Mouse (Mus musculus): Measurements from ENCODE around the gene Ntpcr. TPM values are rescaled to one million over a fixed set of nuclear protein-coding genes. Genes with fewer than 3 reads are reported as not detected.

The Ntpcr gene
- total and polyA plus RNA-seq, 3 experiments: 40.0 to 45.3 TPM; not detected in 1

DNA sequence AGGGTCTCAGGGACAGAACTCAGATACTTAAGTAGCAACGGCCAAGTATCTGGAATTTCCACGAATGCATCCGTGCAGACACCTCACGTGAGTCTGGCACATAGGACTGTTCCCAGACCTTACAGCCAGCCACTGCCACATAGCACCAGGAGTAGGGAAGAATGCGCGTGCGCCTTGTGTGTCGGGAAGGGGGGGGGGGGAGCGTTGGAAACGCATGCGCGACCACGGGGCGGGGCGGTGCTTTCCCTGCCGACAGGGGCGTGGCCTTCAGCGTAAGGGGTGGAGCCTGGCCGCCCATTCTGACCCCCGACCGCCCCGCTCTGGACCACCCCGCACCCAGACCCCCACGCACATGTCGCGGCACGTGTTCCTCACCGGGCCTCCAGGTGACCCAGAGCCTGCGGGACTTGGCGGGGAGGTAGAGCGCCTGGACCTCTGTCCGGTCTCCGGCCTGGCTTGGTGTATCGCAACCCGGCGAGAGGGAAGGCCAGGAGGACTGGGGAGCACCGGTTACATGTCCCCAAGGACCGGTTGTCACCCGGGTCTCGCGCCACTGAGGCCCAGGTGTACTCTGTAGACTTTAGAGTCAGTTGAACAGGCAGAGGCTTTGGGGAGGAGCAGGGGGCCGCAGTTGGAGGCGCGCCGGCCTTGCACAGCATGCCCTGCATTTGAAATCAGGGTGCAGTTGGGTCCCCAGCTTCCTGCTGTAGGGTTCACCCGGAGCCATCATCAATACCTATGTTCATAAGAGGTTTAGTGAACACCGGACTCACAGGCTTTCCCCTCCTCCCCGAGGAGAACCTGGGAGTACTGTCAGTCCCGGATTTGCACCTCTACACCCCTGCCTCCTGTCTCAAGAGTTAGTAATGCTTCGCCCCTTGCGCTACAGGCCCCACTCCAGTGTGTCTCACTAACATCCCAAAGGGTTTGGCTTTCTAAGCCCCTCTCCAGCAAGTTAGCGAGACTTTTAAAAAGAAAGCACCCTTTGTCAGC, 4.5 kb downstream of the Ntpcr start (continued):
- TF ChIP-seq JUND (IDR thresholded peaks at IDR 0.05; ENCODE audit: low read depth, low read length): no peak
- no peak for TF ChIP-seq RAD21 (IDR thresholded peaks at IDR 0.05; ENCODE audit: low read depth, low read length)
- peak; percentile 85 for TF ChIP-seq MXI1 (IDR thresholded peaks at IDR 0.05; ENCODE audit: low read depth, low read length)
- TF ChIP-seq USF2 (IDR thresholded peaks at IDR 0.05; ENCODE audit: borderline replicate concordance in 1 of 2, insufficient read depth in 1 of 2, low read depth in 1 of 2, low read length in 2 of 2): no peak
- no peak for TF ChIP-seq ZKSCAN1 (IDR thresholded peaks at IDR 0.05; ENCODE audit: low read depth, low read length)
- TF ChIP-seq MEF2A (IDR thresholded peaks at IDR 0.05; ENCODE audit: extremely low read depth, insufficient replicate concordance, low read depth, low read length, poor library complexity, severe bottlenecking): no peak
- TF ChIP-seq UBTF (IDR thresholded peaks at IDR 0.05; ENCODE audit: borderline replicate concordance, insufficient read depth, low read depth, low read length): no peak
- TF ChIP-seq POLR2AphosphoS5 (IDR thresholded peaks at IDR 0.05; ENCODE audit: borderline replicate concordance, low read depth, low read length): no peak
- peak; percentile 81; the same call in 1 of the 2 replicates for TF ChIP-seq BHLHE40 (IDR thresholded peaks at IDR 0.05; ENCODE audit: borderline replicate concordance, low read depth, low read length)
- TF ChIP-seq CTCF (IDR thresholded peaks at IDR 0.05 in 2 of 3, conservative IDR thresholded peaks at IDR 0.05 in 1 of 3; ENCODE audit: control insufficient read depth in 1 of 3, insufficient read depth in 1 of 3, low read depth in 2 of 3, low read length in 3 of 3, poor library complexity in 1 of 3, severe bottlenecking in 1 of 3): no peak
- TF ChIP-seq MYB (IDR thresholded peaks at IDR 0.05; ENCODE audit: low read depth, low read length): no peak
- no peak for TF ChIP-seq CHD2 (IDR thresholded peaks at IDR 0.05; ENCODE audit: low read length)
- TF ChIP-seq NELFE (IDR thresholded peaks at IDR 0.05; ENCODE audit: low read depth, low read length): peak; percentile 71
- no peak for TF ChIP-seq SMC3 (IDR thresholded peaks at IDR 0.05; ENCODE audit: low read depth, low read length)
- TF ChIP-seq TBP (IDR thresholded peaks at IDR 0.05; ENCODE audit: low read depth, low read length): no peak
- TF ChIP-seq TCF12 (IDR thresholded peaks at IDR 0.05; ENCODE audit: low read depth, low read length): peak; percentile 20; the same call in 1 of the 2 replicates
- peak; percentile 88 for TF ChIP-seq NRF1 (IDR thresholded peaks at IDR 0.05; ENCODE audit: insufficient read depth, low read depth, low read length, poor library complexity, severe bottlenecking)
- no peak for TF ChIP-seq RCOR1 (IDR thresholded peaks at IDR 0.05; ENCODE audit: low read depth, low read length)

DNA sequence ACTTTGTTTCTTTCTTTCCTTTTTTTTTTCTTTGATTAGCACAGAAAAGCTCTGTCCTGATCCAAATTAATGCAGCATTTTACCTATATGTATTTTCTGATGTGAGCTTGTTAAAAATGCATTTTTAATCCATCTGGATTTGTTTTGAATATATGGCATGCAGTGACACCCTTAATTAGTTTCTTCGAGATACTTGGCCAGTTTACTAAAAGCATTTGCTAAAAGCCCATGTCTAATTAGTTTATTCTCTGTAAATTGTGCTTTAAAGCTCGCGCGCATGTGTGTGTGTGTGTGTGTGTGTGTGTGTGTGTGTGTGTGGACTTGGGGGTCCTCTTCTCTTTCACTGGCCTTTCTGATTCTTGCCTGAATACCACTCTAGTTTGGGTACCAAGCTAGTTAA, 9.2 kb downstream of the Ntpcr start:
- H3K9me3 ChIP-seq (replicated peaks; ENCODE audit: insufficient read depth, low read length): no peaks in the 10 kb centered on the region
- TF ChIP-seq EP300 (IDR thresholded peaks at IDR 0.05; ENCODE audit: low read depth in 1 of 2, low read length in 2 of 2) (no peak), E2F4 (IDR thresholded peaks at IDR 0.05; ENCODE audit: borderline replicate concordance, low read depth, low read length) (no peak), HCFC1 (IDR thresholded peaks at IDR 0.05; ENCODE audit: low read depth, low read length) (no peak), CHD1 (IDR thresholded peaks at IDR 0.05; ENCODE audit: low read depth, low read length) (no peak), ZMIZ1 (IDR thresholded peaks at IDR 0.05; ENCODE audit: low read depth, low read length) (no peak), RAD21 (IDR thresholded peaks at IDR 0.05; ENCODE audit: low read depth, low read length) (no peak), POLR2AphosphoS5 (IDR thresholded peaks at IDR 0.05; ENCODE audit: borderline replicate concordance, low read depth, low read length) (no peak)
- H3K4me3 ChIP-seq (ENCODE audit: control insufficient read depth in 1 of 2, insufficient read depth in 1 of 2, low read depth in 2 of 2, low read length in 2 of 2): no peak overlapping the region
- no peak overlapping the region for H3K27ac ChIP-seq (ENCODE audit: control insufficient read depth, low read depth, low read length)
- peaks cover 3% of the 10 kb centered on the region for H3K79me2 ChIP-seq (ENCODE audit: control insufficient read depth, insufficient read depth, low read length, poor library complexity)
- H3K9ac ChIP-seq (ENCODE audit: control insufficient read depth, low read depth, low read length, poor library complexity, severe bottlenecking): no peak overlapping the region
- H3K27me3 ChIP-seq (ENCODE audit: control insufficient read depth in 1 of 2, insufficient read depth in 2 of 2, low read length in 2 of 2): no peaks in the 10 kb centered on the region
- 0 out of 4 replicates have a peak, but pooled peaks cover 0 to 3% of the 10 kb centered on the region in 2 experiments for H3K4me1 ChIP-seq (ENCODE audit: control insufficient read depth in 1 of 2, insufficient read depth in 2 of 2, low read length in 2 of 2)
- DNase-seq (ENCODE audit: low read depth, low spot score): no peak
- H3K36me3 ChIP-seq (ENCODE audit: control insufficient read depth in 1 of 2, insufficient read depth in 2 of 2, low read length in 2 of 2): peaks cover 0 to 2% of the 10 kb centered on the region in 2 experiments; a peak in 1 of 4 replicates

Data from MEL (cell line).